Mouse (Mus musculus) kidney, adult 9 months (tissue): ENCODE data around the gene Gm4498.
"Not testable (repeated sequence)": the region's sequence is repeated elsewhere in the genome, so short reads cannot be mapped to it uniquely, and the experiment has no call there.

Experiments used
- DNase-seq: peaks from one replicate; pipeline ENCODE4 v3.0.0; 2022

Gene Gm4498

GRCm38 (mm10) chr7:20233728-20234127 is at the start of gene Gm4498:
Gm4498 (minus strand) TSS chr7:20233828.
- not testable (repeated sequence) for DNase-seq

GRCm38 (mm10) chr7:20262734-20263133 is 29.1 kb upstream of the Gm4498 start, which contains the start of gene Gm5890:
Gm5890 (minus strand) TSS chr7:20262834.
- not testable (repeated sequence) for DNase-seq

- DNase-seq = not testable (repeated sequence)
Observed at GRCm38 (mm10) chr7:20205507-20205906, 28.1 kb downstream of the Gm4498 start, which contains the start of gene Gm6164. Gm6164 (minus strand) TSS chr7:20205607.

GRCm38 (mm10) chr7:20193410-20193809 is 40.2 kb downstream of the Gm4498 start, which contains the start of gene Vmn1r95:
Vmn1r95 (plus strand) TSS chr7:20193710.
- not testable (repeated sequence) for DNase-seq
